Mouse (Mus musculus): ENCODE data around the gene Hhat. TPM values are rescaled to one million over a fixed set of nuclear protein-coding genes. Genes with fewer than 3 reads are reported as not detected.

The Hhat gene
- polyA plus RNA-seq, 2 experiments = 10.0 to 12.6 TPM

DNA sequence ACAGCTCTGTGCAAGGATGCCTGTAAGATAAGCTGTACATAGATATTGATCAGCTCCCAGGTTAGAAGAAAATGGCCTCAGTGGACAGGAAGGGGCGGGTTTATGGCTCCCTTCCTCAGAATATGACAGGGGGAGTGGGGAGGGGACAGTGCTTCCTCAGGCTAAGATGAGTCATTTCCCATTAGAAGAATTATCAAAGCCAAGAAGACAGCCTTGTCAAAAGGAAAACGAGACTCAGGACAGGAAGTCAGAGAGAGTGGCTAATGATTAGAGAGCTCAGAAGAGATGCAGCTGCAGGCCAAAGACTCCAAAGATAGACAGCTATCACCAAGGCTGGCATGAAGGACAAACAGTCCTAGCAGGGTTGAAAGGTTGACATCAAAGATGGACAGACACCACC, 238.8 kb downstream of the Hhat start:
- DNase-seq (ENCODE audit: low spot score) (no peak), ATAC-seq (ENCODE audit: low FRiP score, low read depth) (no peak)
- no peak overlapping the region for H3K4me2 ChIP-seq (replicated peaks; ENCODE audit: low read depth, low read length, severe bottlenecking)

DNA sequence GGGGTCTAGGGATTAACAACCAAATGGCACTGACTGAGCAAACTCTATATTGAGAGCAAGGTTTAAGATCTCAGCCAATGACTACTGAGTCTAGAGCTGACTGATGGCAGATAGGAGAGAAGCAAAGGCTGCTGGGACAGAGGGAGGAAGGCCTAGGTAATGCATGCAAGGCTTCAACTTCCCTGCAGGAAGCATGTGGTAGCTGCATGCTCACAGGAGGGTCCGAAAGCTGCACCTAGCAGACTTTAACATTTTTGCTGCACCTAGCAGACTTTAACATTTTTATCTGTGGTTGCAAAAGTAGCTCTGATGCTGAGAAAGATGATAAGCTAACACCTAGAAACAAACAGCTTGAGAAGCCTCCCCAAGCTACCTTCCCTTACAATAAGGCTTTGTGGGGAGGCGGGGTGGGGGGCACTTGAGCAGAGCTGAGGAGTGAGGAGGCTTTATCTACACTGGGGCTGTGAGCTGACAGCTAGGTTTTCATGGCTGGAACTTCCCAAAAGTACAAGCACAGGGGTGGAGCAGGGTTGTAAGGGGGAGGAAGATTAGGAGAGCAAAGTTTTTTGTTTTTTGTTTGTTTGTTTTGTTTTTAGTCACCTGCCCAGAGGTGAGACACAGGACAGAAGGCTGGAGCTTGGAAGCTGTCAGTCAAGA, 239.4 kb downstream of the Hhat start:
- no peak for TF ChIP-seq POLR2A (IDR thresholded peaks at IDR 0.05; ENCODE audit: borderline replicate concordance, extremely low read depth, insufficient read depth, insufficient read length)
- H3K4me3 ChIP-seq (replicated peaks; ENCODE audit: low read length) = no peak overlapping the region
- no peak overlapping the region for H3K9ac ChIP-seq (ENCODE audit: low read depth, low read length, severe bottlenecking)
- ATAC-seq (ENCODE audit: low FRiP score, low read depth) (no peak), DNase-seq (ENCODE audit: low spot score) (no peak)
- H3K27me3 ChIP-seq (ENCODE audit: control insufficient read depth, insufficient read depth, low read length) = no peaks in the 10 kb centered on the region
- 69% methylated on average over 2 of the region's 2 CpGs for WGBS
- H3K36me3 ChIP-seq (ENCODE audit: control insufficient read depth, insufficient read depth, low read length) = no peaks in the 10 kb centered on the region
- no peak overlapping the region for H3K27ac ChIP-seq (replicated peaks; ENCODE audit: low read depth, low read length)
- H3K9me3 ChIP-seq (ENCODE audit: control insufficient read depth, low read length) = no peaks in the 10 kb centered on the region
- no peaks in the 10 kb centered on the region for H3K4me1 ChIP-seq (ENCODE audit: control insufficient read depth, insufficient read depth, low read length)
- no peak overlapping the region for H3K4me2 ChIP-seq (replicated peaks; ENCODE audit: low read depth, low read length, severe bottlenecking)

More for the DNA sequence above, 238.8 kb downstream of the Hhat start:
- 54% methylated on average over 2 of the region's 2 CpGs for WGBS
- no peak for TF ChIP-seq POLR2A (IDR thresholded peaks at IDR 0.05; ENCODE audit: borderline replicate concordance, extremely low read depth, insufficient read depth, insufficient read length)
- no peak overlapping the region for H3K27ac ChIP-seq (replicated peaks; ENCODE audit: low read depth, low read length)
- H3K9ac ChIP-seq (ENCODE audit: low read depth, low read length, severe bottlenecking) = no peak overlapping the region
- no peaks in the 10 kb centered on the region for H3K4me1 ChIP-seq (ENCODE audit: control insufficient read depth, insufficient read depth, low read length)
- no peaks in the 10 kb centered on the region for H3K36me3 ChIP-seq (ENCODE audit: control insufficient read depth, insufficient read depth, low read length)
- H3K9me3 ChIP-seq (ENCODE audit: control insufficient read depth, low read length) = no peaks in the 10 kb centered on the region
- H3K27me3 ChIP-seq (ENCODE audit: control insufficient read depth, insufficient read depth, low read length) = no peaks in the 10 kb centered on the region
- no peak overlapping the region for H3K4me3 ChIP-seq (replicated peaks; ENCODE audit: low read length)

DNA sequence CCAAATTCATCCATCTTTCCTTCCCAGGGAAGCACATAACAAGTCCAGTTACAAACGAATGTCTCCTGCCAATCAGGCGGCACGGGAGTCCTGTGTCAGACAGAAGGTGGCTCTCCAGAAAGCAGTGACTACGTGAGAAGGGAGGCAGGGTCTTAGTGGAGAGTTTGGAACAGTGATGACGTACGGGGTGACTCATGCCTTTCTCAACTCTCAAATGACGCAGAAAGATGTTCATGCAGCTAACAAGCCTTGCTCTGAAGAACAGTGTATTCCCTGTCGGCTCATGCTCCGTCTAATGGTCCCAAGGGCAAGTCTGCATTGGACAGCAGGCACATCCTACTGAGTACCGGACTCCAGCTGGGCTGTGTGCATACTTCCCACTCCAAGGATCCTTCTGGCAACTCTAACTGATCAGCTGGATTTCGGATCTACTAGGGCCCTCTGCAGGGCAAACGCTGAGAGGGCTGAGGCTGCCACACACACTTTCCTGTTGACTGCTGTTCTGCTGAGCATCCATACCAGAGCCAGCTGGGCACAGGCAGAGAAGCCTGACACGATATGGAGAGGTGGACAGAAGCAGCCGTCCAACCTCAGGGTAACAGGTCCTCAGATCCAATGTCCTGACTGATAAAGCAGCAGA, 245.2 kb downstream of the Hhat start:
- ATAC-seq (ENCODE audit: low FRiP score, low read depth) (no peak), DNase-seq (ENCODE audit: low spot score) (no peak)
- Histone ChIP-seq H3K9me3 (ENCODE audit: control insufficient read depth, low read length) (no peaks in the 10 kb centered on the region), H3K27me3 (ENCODE audit: control insufficient read depth, insufficient read depth, low read length) (no peaks in the 10 kb centered on the region), H3K9ac (ENCODE audit: low read depth, low read length, severe bottlenecking) (no peak overlapping the region), H3K4me1 (ENCODE audit: control insufficient read depth, insufficient read depth, low read length) (0 out of 2 replicates have a peak, but pooled peaks cover 2% of the 10 kb centered on the region), H3K4me2 (replicated peaks; ENCODE audit: low read depth, low read length, severe bottlenecking) (no peak overlapping the region), H3K4me3 (replicated peaks; ENCODE audit: low read length) (no peak overlapping the region), H3K36me3 (ENCODE audit: control insufficient read depth, insufficient read depth, low read length) (no peaks in the 10 kb centered on the region), H3K27ac (replicated peaks; ENCODE audit: low read depth, low read length) (no peak overlapping the region)
- no peak for TF ChIP-seq POLR2A (IDR thresholded peaks at IDR 0.05; ENCODE audit: borderline replicate concordance, extremely low read depth, insufficient read depth, insufficient read length)
- 67% methylated on average over 14 of the region's 14 CpGs for WGBS

DNA sequence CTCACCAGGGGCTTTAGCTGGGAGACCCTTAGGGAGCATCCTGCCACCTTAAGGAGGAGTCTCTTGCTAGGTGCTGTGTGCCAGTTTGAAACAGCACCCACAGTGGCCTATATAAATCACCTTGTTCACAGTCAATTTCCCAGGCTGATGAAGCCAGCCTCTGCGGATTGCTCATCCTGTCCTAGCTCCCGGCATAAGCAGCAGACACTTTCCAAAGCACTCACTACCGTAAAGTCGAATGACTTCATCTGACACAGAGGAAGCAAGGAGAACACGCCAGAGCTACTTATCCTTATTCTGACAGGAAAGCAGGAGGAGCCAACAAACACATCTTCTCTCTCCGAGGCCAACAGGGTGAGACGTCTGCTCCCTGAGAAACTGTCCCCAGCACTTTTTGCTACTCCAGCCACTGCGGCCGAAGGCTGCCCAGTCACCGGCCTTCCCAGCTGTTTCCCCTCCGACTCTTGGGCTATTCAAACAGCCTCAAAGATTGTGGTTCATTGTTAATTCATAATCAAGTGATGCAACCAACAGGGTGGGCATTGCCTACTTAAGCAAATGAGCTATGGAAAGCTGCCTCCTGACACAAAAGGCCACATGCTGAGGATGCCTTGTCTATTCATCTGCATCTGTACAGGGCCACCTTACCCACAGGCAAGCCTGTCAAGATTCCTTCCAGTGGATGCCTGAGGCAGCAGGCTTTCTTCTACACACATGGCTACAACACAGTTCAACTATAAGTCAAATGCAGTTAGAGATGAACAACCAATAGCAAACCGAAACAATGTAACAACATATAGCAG, 248.4 kb downstream of the Hhat start:
- WGBS = 63% methylated on average over 12 of the region's 12 CpGs
- no peaks in the 10 kb centered on the region for H3K9me3 ChIP-seq (ENCODE audit: control insufficient read depth, low read length)
- no peak overlapping the region for H3K9ac ChIP-seq (ENCODE audit: low read depth, low read length, severe bottlenecking)
- no peak for TF ChIP-seq POLR2A (IDR thresholded peaks at IDR 0.05; ENCODE audit: borderline replicate concordance, extremely low read depth, insufficient read depth, insufficient read length)
- no peaks in the 10 kb centered on the region for H3K27me3 ChIP-seq (ENCODE audit: control insufficient read depth, insufficient read depth, low read length)
- no peaks in the 10 kb centered on the region for H3K36me3 ChIP-seq (ENCODE audit: control insufficient read depth, insufficient read depth, low read length)
- H3K27ac ChIP-seq (replicated peaks; ENCODE audit: low read depth, low read length) = no peak overlapping the region
- H3K4me1 ChIP-seq (ENCODE audit: control insufficient read depth, insufficient read depth, low read length) = 0 out of 2 replicates have a peak, but pooled peaks cover 4% of the 10 kb centered on the region
- DNase-seq (ENCODE audit: low spot score) (no peak), ATAC-seq (ENCODE audit: low FRiP score, low read depth) (no peak)
- H3K4me3 ChIP-seq (replicated peaks; ENCODE audit: low read length) = no peak overlapping the region
- no peak overlapping the region for H3K4me2 ChIP-seq (replicated peaks; ENCODE audit: low read depth, low read length, severe bottlenecking)

- ATAC-seq (ENCODE audit: low FRiP score, low read depth) (no peak), DNase-seq (ENCODE audit: low spot score) (no peak)
- TF ChIP-seq POLR2A (IDR thresholded peaks at IDR 0.05; ENCODE audit: borderline replicate concordance, extremely low read depth, insufficient read depth, insufficient read length) = no peak
- no peak overlapping the region for H3K9ac ChIP-seq (ENCODE audit: low read depth, low read length, severe bottlenecking)
- 0 out of 2 replicates have a peak, but pooled peaks cover 4% of the 10 kb centered on the region for H3K4me1 ChIP-seq (ENCODE audit: control insufficient read depth, insufficient read depth, low read length)
- H3K36me3 ChIP-seq (ENCODE audit: control insufficient read depth, insufficient read depth, low read length) = no peaks in the 10 kb centered on the region
- H3K4me3 ChIP-seq (replicated peaks; ENCODE audit: low read length) = no peak overlapping the region
- no peaks in the 10 kb centered on the region for H3K27me3 ChIP-seq (ENCODE audit: control insufficient read depth, insufficient read depth, low read length)
- H3K27ac ChIP-seq (replicated peaks; ENCODE audit: low read depth, low read length) = no peak overlapping the region
- no peak overlapping the region for H3K4me2 ChIP-seq (replicated peaks; ENCODE audit: low read depth, low read length, severe bottlenecking)
- 23% methylated on average over 13 of the region's 13 CpGs for WGBS
- no peaks in the 10 kb centered on the region for H3K9me3 ChIP-seq (ENCODE audit: control insufficient read depth, low read length)
Observed at GRCm38 (mm10) chr1:192520836-192521435, 250.1 kb downstream of the Hhat start.
